Mouse (Mus musculus): ENCODE results near the gene Prickle2. TPM values are rescaled to one million over a fixed set of nuclear protein-coding genes. Genes with fewer than 3 reads are reported as not detected.

The Prickle2 gene
- polyA plus RNA-seq, 1 experiment from 2014 or later, result 13.1 TPM

DNA sequence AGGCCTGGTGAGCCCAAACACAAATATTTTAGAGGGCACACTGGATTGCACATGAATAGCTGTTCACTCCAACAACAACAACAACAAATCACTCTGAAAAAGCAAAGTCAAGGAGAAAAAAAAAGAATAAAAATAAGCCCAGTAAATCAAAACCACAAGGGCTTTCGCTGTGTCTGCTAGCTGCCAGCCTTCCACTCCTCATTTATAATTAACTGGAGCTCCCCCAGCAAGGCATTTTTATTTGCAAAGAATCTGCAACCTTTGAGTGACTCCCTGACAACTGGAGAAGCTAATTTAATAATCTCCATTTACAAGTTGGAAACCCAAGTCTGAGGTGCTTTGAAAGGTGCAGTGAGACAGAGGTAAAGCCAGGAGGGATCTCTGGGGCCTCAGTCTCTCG lies 245.2 kb downstream of the Prickle2 start:
- H3K9ac ChIP-seq (ENCODE audit: low read length), result no peak overlapping the region
- no peak for DNase-seq (ENCODE audit: low spot score)
- peaks cover 39% of the 10 kb centered on the region for H3K4me1 ChIP-seq (replicated peaks; ENCODE audit: control insufficient read depth, insufficient read depth, low read length)
- no peak overlapping the region for H3K4me2 ChIP-seq (ENCODE audit: low read length)
- H3K27me3 ChIP-seq (replicated peaks; ENCODE audit: control insufficient read depth, insufficient read depth, low read length), result no peaks in the 10 kb centered on the region
- WGBS, result 79% methylated on average over 2 of the region's 2 CpGs
- H3K9me3 ChIP-seq (ENCODE audit: control insufficient read depth, low read length), result no peaks in the 10 kb centered on the region
- H3K4me3 ChIP-seq (ENCODE audit: low read depth, low read length), result no peak overlapping the region
- ATAC-seq (replicated peaks; ENCODE audit: low FRiP score, low TSS enrichment, low read depth), result no peak
- no peak overlapping the region for H3K27ac ChIP-seq (ENCODE audit: low read depth)
- no peaks in the 10 kb centered on the region for H3K36me3 ChIP-seq (ENCODE audit: control insufficient read depth, insufficient read depth, low read length)

DNA sequence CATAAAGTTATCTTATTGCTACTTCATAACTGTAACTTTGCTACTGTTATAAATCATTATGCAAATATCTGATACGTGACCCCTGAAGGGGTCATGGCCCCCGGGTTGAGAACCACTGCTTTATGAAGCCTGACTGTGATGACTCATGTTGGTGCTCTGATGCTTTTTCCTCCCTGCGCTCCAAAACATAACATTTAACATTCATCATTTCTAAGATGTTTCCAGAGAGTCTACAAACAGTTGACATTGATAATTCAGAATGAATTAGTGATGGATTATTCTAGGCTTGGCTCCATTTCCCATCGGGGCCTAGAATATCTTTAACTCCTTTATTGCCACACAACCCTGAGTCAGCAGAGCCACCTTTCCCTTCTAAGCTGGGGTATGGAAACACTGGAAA lies 247.9 kb downstream of the Prickle2 start:
- H3K4me2 ChIP-seq (ENCODE audit: low read length), result no peak overlapping the region
- no peak overlapping the region for H3K27ac ChIP-seq (ENCODE audit: low read depth)
- H3K36me3 ChIP-seq (ENCODE audit: control insufficient read depth, insufficient read depth, low read length), result no peaks in the 10 kb centered on the region
- no peak overlapping the region for H3K9ac ChIP-seq (ENCODE audit: low read length)
- 65% methylated on average over 4 of the region's 4 CpGs for WGBS
- no peaks in the 10 kb centered on the region for H3K27me3 ChIP-seq (replicated peaks; ENCODE audit: control insufficient read depth, insufficient read depth, low read length)
- no peak overlapping the region for H3K4me3 ChIP-seq (ENCODE audit: low read depth, low read length)
- DNase-seq (ENCODE audit: low spot score) (no peak), ATAC-seq (replicated peaks; ENCODE audit: low FRiP score, low TSS enrichment, low read depth) (no peak)
- H3K4me1 ChIP-seq (replicated peaks; ENCODE audit: control insufficient read depth, insufficient read depth, low read length), result peaks cover 20% of the 10 kb centered on the region
- no peaks in the 10 kb centered on the region for H3K9me3 ChIP-seq (ENCODE audit: control insufficient read depth, low read length)

DNA sequence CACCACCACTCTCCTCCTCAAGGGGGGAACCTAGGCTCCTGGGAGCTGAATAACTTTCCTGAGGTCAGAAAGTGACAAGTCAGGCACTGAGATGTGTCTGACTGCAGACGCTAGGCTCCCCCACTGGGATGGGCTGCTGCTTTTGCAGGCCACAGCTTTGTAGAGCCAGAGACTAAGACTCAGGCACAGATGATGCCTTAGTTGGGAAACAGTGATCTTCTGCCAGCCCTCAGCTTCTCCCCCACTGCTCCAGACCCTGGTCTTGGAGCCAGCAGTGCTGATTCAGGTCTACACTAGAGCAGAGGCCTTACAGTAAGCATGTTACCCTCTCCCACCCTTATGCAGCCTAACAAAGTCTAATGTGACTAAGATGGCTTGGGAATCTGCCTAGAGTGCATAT lies 254.5 kb downstream of the Prickle2 start:
- H3K4me2 ChIP-seq (ENCODE audit: low read length), result no peak overlapping the region
- no peak overlapping the region for H3K9ac ChIP-seq (ENCODE audit: low read length)
- H3K36me3 ChIP-seq (ENCODE audit: control insufficient read depth, insufficient read depth, low read length), result no peaks in the 10 kb centered on the region
- peaks cover 8% of the 10 kb centered on the region; the same call in 1 of the 2 replicates for H3K4me1 ChIP-seq (replicated peaks; ENCODE audit: control insufficient read depth, insufficient read depth, low read length)
- H3K27me3 ChIP-seq (replicated peaks; ENCODE audit: control insufficient read depth, insufficient read depth, low read length), result no peaks in the 10 kb centered on the region
- no peak for ATAC-seq (replicated peaks; ENCODE audit: low FRiP score, low TSS enrichment, low read depth)
- WGBS, result 81% methylated on average over 1 of the region's 1 CpGs
- no peak overlapping the region for H3K4me3 ChIP-seq (ENCODE audit: low read depth, low read length)
- no peaks in the 10 kb centered on the region for H3K9me3 ChIP-seq (ENCODE audit: control insufficient read depth, low read length)
- DNase-seq (ENCODE audit: low spot score), result no peak
- no peak overlapping the region for H3K27ac ChIP-seq (ENCODE audit: low read depth)

DNA sequence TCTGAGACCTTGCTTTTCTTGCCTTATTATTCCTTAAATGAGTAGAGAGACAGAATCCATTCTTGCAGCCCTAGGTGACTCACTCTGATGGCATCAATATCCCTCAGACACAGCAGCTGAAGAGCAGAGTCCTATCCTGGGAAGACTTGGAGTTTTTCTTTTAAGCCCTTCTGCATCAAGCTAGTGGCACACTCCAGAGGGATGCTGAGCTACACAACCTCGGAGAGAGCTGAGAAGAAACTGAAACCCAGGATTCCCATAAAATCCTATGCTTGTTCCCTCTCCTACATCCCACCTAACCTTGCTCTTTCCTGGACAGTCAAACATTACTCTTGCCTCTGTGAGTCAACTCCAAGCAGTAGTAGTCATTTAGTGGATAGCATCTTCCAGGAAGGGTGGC lies 256.0 kb downstream of the Prickle2 start:
- H3K9ac ChIP-seq (ENCODE audit: low read length), result no peak overlapping the region
- 89% methylated on average over 1 of the region's 1 CpGs for WGBS
- ATAC-seq (replicated peaks; ENCODE audit: low FRiP score, low TSS enrichment, low read depth), result no peak
- H3K4me2 ChIP-seq (ENCODE audit: low read length), result no peak overlapping the region
- no peak for DNase-seq (ENCODE audit: low spot score)
- peaks cover 8% of the 10 kb centered on the region; the same call in 1 of the 2 replicates for H3K4me1 ChIP-seq (replicated peaks; ENCODE audit: control insufficient read depth, insufficient read depth, low read length)
- no peaks in the 10 kb centered on the region for H3K27me3 ChIP-seq (replicated peaks; ENCODE audit: control insufficient read depth, insufficient read depth, low read length)
- H3K36me3 ChIP-seq (ENCODE audit: control insufficient read depth, insufficient read depth, low read length), result no peaks in the 10 kb centered on the region
- H3K9me3 ChIP-seq (ENCODE audit: control insufficient read depth, low read length), result no peaks in the 10 kb centered on the region
- no peak overlapping the region for H3K27ac ChIP-seq (ENCODE audit: low read depth)
- H3K4me3 ChIP-seq (ENCODE audit: low read depth, low read length), result no peak overlapping the region

DNA sequence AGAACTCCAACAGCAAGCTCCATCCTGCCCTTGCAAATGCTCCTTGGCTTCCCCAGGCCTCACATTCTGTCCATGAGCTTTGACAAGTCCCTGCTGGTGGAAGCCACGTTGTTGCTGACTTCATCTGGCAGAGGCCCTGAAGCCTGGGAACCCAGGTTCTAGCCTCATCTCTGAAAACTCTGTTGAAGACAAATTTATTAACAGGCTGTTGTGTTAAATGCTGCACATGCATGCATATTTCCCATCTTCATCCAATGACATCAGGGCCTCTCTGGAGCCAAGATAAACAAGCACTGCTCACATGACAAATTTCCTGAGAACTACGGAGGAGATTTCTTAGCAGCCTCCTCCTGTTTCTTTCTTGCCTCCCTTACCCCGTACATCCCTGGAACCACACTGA lies 259.3 kb downstream of the Prickle2 start:
- ATAC-seq (replicated peaks; ENCODE audit: low FRiP score, low TSS enrichment, low read depth) (no peak), DNase-seq (ENCODE audit: low spot score) (no peak)
- Histone ChIP-seq H3K36me3 (ENCODE audit: control insufficient read depth, insufficient read depth, low read length) (no peaks in the 10 kb centered on the region), H3K27ac (ENCODE audit: low read depth) (peak overlapping the region; percentile 34), H3K4me3 (ENCODE audit: low read depth, low read length) (no peak overlapping the region), H3K27me3 (replicated peaks; ENCODE audit: control insufficient read depth, insufficient read depth, low read length) (no peaks in the 10 kb centered on the region), H3K4me1 (replicated peaks; ENCODE audit: control insufficient read depth, insufficient read depth, low read length) (peaks cover 5% of the 10 kb centered on the region; the same call in 1 of the 2 replicates), H3K4me2 (ENCODE audit: low read length) (no peak overlapping the region), H3K9me3 (ENCODE audit: control insufficient read depth, low read length) (no peaks in the 10 kb centered on the region), H3K9ac (ENCODE audit: low read length) (no peak overlapping the region)
- 22% methylated on average over 3 of the region's 3 CpGs for WGBS

DNA sequence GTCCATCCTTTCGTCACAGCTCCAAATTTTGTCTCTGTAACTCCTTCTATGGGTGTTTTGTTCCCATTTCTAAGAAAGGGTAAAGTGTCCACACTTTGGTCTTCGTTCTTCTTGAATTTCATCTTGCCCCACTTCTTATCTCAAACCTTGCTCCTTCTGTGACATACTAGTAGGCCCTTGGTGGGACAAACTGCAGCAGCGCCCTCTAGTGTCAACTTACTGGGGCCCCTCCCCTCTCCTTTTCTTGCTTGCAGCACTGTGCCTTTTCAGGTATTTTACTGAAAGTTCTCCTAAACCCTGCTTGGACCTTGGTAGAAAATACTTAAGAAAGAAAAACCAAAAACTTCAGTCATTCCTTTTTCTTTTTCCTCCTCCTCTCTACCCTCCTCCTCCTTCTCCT lies 264.8 kb downstream of the Prickle2 start:
- Histone ChIP-seq H3K27ac (ENCODE audit: low read depth) (no peak overlapping the region), H3K4me1 (replicated peaks; ENCODE audit: control insufficient read depth, insufficient read depth, low read length) (no peaks in the 10 kb centered on the region), H3K27me3 (replicated peaks; ENCODE audit: control insufficient read depth, insufficient read depth, low read length) (no peaks in the 10 kb centered on the region), H3K9me3 (ENCODE audit: control insufficient read depth, low read length) (no peaks in the 10 kb centered on the region), H3K9ac (ENCODE audit: low read length) (no peak overlapping the region), H3K4me2 (ENCODE audit: low read length) (no peak overlapping the region), H3K4me3 (ENCODE audit: low read depth, low read length) (no peak overlapping the region), H3K36me3 (ENCODE audit: control insufficient read depth, insufficient read depth, low read length) (no peaks in the 10 kb centered on the region)
- DNase-seq (ENCODE audit: low spot score) (no peak), ATAC-seq (replicated peaks; ENCODE audit: low FRiP score, low TSS enrichment, low read depth) (no peak)
- WGBS, result 48% methylated on average over 2 of the region's 3 CpGs

DNA sequence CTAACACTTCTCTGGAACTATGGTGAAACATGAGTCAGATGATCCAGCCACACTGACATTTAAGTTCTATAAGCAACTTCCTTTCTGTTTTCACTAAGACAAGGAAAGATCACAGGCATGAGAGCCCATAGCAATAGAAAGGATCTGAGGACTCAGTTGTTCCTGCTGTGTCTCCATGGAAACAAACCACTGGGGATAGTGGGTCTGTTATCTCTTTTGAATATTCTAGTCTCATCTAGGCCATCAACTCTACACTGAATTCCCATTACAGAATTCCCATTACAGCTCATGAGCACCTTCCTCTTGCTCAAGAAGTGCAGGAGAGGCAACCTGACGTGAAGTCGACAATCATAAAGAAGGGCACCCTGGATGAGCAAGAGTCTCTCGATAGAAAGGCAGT lies 265.7 kb downstream of the Prickle2 start:
- no peak for DNase-seq (ENCODE audit: low spot score)
- Histone ChIP-seq H3K4me2 (ENCODE audit: low read length) (no peak overlapping the region), H3K27ac (ENCODE audit: low read depth) (no peak overlapping the region), H3K9ac (ENCODE audit: low read length) (no peak overlapping the region), H3K4me1 (replicated peaks; ENCODE audit: control insufficient read depth, insufficient read depth, low read length) (no peaks in the 10 kb centered on the region), H3K9me3 (ENCODE audit: control insufficient read depth, low read length) (no peaks in the 10 kb centered on the region), H3K36me3 (ENCODE audit: control insufficient read depth, insufficient read depth, low read length) (0 out of 2 replicates have a peak, but pooled peaks cover 2% of the 10 kb centered on the region), H3K27me3 (replicated peaks; ENCODE audit: control insufficient read depth, insufficient read depth, low read length) (no peaks in the 10 kb centered on the region), H3K4me3 (ENCODE audit: low read depth, low read length) (no peak overlapping the region)
- no peak for ATAC-seq (replicated peaks; ENCODE audit: low FRiP score, low TSS enrichment, low read depth)
- WGBS, result 88% methylated on average over 3 of the region's 3 CpGs

DNA sequence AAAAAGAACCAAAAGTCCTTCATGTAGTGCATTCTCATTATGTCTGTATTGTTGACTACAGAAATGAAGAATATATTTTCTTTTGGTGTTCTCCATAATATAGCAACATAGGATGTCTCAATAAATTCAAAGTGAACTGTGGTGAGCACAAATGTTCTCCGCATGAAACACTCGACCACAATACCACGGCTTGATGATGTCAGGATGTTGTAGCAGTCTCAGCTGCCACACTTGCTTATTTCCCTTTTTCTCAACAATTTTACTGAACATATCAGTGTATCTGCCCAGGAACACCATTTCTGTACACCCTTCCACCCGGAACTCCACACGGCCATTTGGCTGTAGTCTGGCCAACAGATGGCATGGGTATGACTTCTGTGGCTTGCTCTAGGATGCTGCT lies 273.8 kb downstream of the Prickle2 start:
- 94% methylated on average over 5 of the region's 5 CpGs for WGBS
- H3K4me1 ChIP-seq (replicated peaks; ENCODE audit: control insufficient read depth, insufficient read depth, low read length), result peaks cover 5% of the 10 kb centered on the region; the same call in 1 of the 2 replicates
- H3K4me3 ChIP-seq (ENCODE audit: low read depth, low read length), result no peak overlapping the region
- no peak overlapping the region for H3K27ac ChIP-seq (ENCODE audit: low read depth)
- H3K36me3 ChIP-seq (ENCODE audit: control insufficient read depth, insufficient read depth, low read length), result 0 out of 2 replicates have a peak, but pooled peaks cover 7% of the 10 kb centered on the region
- DNase-seq (ENCODE audit: low spot score), result no peak
- no peaks in the 10 kb centered on the region for H3K9me3 ChIP-seq (ENCODE audit: control insufficient read depth, low read length)
- H3K4me2 ChIP-seq (ENCODE audit: low read length), result no peak overlapping the region
- ATAC-seq (replicated peaks; ENCODE audit: low FRiP score, low TSS enrichment, low read depth), result no peak
- H3K27me3 ChIP-seq (replicated peaks; ENCODE audit: control insufficient read depth, insufficient read depth, low read length), result no peaks in the 10 kb centered on the region
- H3K9ac ChIP-seq (ENCODE audit: low read length), result no peak overlapping the region

DNA sequence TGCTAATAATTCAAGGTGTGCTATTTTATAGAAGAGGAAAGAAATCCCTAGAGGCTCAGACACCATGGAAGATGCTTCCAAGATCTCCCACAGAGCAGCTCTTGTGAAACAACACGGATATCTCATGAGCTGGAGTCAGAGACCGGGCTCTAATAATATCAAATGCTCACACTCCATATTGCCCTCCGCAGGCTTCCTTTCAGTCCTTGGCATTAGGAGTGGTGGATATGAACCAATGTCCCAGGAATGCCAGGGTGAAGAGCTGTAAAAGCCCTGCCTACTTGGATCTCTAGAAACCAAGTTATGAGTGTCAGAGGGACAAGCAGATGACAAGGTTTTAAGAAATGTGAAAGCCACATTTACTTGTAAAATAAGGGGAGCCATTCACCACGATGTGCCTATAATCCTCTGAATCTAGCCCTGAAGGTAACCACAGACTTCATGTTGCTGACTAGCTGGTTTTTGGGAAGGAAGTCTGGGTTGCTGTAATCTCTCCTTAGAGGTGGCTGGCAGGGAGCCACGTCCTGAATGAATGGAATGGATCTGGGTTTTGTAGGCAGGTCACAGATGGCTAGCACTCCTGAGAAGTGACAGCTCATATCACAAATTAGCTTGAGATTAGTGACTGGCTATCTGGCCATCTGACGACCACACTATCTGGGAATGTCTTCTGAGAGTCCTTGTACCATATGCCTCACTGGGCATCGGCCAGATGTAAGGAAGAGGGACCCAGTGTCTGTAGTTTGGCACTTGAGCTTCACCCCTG lies 278.4 kb downstream of the Prickle2 start:
- Histone ChIP-seq H3K4me3 (ENCODE audit: low read depth, low read length) (no peak overlapping the region), H3K9me3 (ENCODE audit: control insufficient read depth, low read length) (no peaks in the 10 kb centered on the region), H3K27me3 (replicated peaks; ENCODE audit: control insufficient read depth, insufficient read depth, low read length) (no peaks in the 10 kb centered on the region), H3K9ac (ENCODE audit: low read length) (no peak overlapping the region), H3K27ac (ENCODE audit: low read depth) (no peak overlapping the region), H3K4me1 (replicated peaks; ENCODE audit: control insufficient read depth, insufficient read depth, low read length) (peaks cover 11% of the 10 kb centered on the region; the same call in 1 of the 2 replicates), H3K4me2 (ENCODE audit: low read length) (no peak overlapping the region), H3K36me3 (ENCODE audit: control insufficient read depth, insufficient read depth, low read length) (peaks cover 2% of the 10 kb centered on the region; the same call in 1 of the 2 replicates)
- ATAC-seq (replicated peaks; ENCODE audit: low FRiP score, low TSS enrichment, low read depth) (no peak), DNase-seq (ENCODE audit: low spot score) (no peak)
- WGBS, result 74% methylated on average over 7 of the region's 7 CpGs

All from intestine, embryonic 14.5 days (tissue).